Mouse (Mus musculus) thymus, adult 2 months (tissue): ENCODE results near the gene Olfr518.

Experiments
- CTCF ChIP-seq: fragments of 200-500 bp; IDR thresholded peaks from 2 replicates; pipeline ENCODE4 v1.5.1; 2012; ENCODE audit warnings: mild to moderate bottlenecking, control low read depth, low read length, moderate library complexity, borderline replicate concordance; ENCODE audit not compliant: control insufficient read depth, poor library complexity, insufficient read depth; ENCODE audit errors: extremely low read depth
- POLR2A ChIP-seq: fragments of 200-500 bp; IDR thresholded peaks from 2 replicates; pipeline ENCODE4 v1.6.1; 2012; ENCODE audit warnings: mild to moderate bottlenecking, low read length, control low read depth, moderate library complexity; ENCODE audit not compliant: control insufficient read depth, poor library complexity, insufficient read depth; ENCODE audit errors: extremely low read depth

GRCm38 (mm10) chr7:108872279-108872678, 12.5 kb downstream of the Olfr518 start, which contains the start of gene Olfr517:
- TF ChIP-seq CTCF (no peak), POLR2A (no peak)
